Mouse (Mus musculus) urinary bladder, postnatal 25 days (tissue): ENCODE measurements at regions not wholly inside any gene's neighbourhood (a gene's known extent, or its start where the extent isn't known, plus 50 kb on each side); places are given as distances from the start of the nearest gene placed in this dataset.

Source experiments
- DNase-seq: peaks from one replicate; pipeline ENCODE4 v3.0.0; 2022; ENCODE audit warnings: low spot score

DNA sequence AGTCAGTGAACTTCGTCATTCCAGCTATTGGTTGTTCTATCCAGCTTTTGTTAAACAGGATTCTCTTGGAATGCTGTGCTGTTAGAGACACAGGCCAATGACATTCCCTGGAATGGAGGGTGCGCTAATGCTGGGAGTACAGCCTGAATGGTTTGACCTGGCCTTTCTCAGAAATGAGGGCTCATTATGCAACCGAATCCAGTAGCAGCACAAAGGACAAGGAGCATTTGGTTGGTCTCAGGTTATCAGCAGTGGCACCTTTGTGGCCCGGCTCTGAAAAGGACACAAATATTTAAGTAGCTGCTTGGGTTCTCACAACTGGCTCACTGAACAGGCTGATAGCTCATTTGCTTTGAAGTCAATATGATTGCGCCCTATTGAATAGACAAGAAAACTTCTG is 1423.1 kb upstream of the A1bg start:
- no peak for DNase-seq

DNA sequence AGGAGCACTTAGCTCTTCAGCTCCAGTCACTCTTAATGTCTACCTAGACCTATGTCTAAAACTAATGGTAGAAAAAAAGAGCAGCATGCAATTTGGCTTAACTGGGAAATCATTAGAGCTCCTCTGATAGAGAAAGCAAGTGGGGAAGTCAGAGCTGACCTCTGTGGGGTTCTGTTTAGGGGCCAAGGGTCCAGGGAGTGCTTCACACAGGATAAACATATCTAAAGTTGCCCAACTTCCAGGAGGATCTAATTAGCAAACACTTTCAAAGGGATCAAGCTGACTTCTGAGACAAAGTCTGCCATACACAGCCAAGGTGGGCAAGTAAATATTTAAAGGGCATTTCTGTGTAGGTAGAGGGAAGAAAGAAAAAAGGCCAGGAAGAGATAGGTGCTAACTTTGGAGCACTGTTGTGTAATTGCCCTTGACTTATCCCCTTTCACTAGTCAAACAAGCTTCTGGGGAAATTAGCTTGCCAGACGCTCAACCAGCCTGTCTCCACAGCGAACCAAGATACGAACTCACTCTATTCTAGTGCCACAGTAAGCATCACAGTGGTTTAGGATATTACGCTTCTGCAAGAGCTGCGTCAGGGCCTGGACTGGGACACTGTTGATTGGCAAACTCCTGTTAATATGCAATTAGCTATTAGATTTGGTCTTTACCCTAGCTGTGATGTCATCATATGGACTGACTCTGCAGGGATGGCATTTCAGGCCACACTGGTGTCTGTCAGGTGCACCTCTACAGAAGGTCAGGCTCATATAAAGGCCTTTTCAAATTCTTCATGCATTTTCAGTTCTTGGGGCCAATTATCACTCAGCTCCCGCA is 1413.9 kb upstream of the A1bg start:
- DNase-seq, result no peak

GRCm38 (mm10) chr15:62334256-62335009 is 1411.6 kb upstream of the A1bg start:
- DNase-seq, result no peak

DNA sequence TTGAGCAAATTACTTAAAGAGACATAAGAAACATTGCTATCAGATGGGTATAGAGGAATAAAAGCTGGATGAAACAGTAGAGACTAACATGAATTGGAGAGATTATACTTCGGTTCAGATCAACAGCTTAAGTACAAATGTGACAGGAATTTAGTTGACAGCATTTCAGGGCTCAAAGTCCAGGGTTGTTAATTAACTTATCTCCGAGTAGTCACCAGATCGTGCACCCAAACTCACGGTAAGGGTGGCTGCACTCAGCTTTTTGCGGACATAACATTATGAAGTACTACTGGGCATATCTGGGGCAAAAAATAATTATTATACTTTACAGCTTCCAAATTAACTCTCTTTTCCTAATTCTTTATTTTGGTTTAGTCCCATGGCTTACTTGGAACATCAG is 1409.3 kb upstream of the A1bg start:
- DNase-seq, result no peak

GRCm38 (mm10) chr15:62331138-62331800 is 1408.5 kb upstream of the A1bg start:
- DNase-seq, result no peak

DNA sequence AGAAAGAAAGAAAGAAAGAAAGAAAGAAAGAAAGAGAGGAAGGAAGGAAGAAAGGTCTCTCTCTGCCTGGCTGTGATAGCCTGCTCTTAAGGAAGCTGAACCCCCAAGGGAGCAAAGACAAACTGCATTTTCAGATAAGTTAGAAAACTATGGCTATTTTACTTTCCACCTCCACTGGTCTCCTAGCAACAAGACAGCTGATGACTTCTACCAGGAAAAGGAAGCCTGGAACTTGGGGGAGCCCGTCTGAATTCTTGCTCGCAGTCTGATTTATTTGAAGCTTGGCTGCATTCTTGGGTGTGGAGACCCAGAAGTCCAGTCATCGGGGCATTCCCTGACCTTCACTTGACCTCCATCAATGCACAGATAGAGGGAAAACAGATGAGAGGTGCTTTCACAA is 1406.1 kb upstream of the A1bg start:
- DNase-seq, result peak; percentile 8

DNA sequence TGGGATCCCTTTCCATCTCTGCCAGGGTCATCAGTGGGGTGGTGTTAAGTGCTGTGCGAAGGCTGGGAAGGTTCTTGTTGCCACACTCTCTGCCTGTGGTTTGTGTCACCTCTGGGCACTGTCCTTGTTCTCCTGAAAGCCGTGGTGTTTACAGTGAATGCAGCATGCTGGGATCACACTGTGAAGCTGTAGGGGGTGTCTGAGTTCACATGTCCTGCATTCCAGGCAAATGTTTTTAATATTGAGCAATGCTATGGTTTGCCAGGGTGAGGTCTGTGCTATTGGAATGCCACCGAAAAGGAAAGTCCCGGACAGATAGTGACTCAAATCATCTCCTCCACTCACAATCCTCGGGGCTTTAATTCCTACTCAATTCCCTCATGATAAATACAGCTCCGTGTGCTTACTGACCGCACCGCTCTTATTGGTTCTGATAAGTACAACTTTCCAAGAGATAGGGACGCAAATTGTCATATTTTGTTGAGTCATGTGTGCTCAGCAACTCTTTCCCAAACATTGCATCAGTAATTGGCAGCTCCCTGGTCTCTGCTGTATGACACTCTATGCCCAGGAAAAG is 1405.6 kb upstream of the A1bg start:
- peak; percentile 18 for DNase-seq

- DNase-seq, result no peak
Measured at GRCm38 (mm10) chr15:62327481-62327880, 1404.7 kb upstream of the A1bg start.

DNA sequence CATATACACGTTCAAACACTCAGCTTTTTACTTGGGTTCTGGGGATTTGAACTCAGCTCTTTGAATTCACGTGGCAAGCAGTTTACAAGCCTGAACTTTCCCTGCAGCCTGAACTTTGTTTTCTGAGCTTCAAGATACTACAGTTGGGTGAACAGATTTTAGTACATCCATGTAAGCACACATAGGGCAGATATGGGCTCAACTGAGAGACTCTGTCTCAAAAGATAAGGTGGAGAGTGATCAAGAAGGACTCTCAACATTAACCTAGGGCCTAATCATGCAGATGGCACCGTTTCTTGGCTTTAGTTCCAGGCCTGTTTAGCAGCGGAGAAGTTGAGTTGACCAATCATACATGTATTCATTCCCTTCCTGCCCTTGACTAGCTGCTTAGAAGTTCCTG is 1403.7 kb upstream of the A1bg start:
- no peak for DNase-seq

DNA sequence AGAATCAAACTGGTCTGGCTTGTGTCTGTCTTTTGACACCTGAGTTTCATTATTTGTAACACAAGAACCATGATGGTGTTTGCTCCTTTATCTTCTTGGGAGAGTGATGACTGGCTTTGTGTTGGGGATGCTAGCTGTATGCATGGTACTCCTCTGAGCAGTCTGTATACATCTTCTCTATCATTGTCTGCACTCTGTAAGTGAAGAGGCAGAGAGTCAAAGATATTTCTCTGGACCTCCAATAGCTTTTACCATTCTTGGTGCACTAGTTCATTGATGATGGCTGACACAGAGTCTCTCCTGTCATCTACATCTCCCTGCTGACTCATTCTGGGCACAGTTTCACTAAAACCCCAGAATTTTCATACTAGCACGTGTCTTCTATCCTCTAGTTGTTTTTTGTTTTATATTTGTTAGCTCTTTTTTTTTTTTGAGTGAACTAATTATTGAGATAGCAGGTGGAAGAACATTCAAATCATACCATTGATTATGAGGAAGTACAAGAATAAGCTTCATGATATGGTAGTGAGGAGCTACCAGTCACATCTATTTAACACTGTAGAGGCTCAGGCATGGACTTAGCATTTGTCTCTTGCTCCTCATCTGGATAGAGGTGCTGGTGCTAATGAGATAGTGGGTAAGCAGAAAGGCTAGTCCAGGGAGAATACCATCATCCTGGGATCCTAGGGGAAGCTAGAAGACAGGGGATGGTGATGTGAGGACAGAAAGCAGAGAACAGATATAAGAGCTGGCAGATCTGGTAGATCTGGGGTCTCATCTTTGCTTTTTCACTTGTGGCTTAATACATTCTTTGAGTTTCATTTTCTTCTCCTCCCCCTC is 1402.9 kb upstream of the A1bg start:
- no peak for DNase-seq

DNA sequence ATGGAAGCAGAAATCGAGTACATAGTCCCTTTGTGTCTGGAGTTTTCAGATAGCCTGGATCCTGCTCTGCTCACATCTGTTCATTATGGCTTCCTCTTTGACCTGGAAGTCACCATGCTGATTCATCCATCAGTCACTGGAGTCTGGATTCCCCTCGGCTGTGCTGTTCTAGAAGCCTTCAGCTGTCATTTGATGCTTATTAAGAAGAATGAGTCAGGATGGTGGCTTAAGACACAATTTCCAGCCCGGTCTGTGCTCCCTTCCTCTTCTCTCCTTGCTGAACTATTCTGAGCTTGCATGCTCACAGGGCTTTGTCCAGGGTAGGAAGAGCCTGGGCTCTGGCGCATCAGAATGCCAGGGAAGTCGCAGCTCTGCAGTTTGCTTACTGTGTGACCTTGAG is 1398.2 kb upstream of the A1bg start:
- no peak for DNase-seq

DNA sequence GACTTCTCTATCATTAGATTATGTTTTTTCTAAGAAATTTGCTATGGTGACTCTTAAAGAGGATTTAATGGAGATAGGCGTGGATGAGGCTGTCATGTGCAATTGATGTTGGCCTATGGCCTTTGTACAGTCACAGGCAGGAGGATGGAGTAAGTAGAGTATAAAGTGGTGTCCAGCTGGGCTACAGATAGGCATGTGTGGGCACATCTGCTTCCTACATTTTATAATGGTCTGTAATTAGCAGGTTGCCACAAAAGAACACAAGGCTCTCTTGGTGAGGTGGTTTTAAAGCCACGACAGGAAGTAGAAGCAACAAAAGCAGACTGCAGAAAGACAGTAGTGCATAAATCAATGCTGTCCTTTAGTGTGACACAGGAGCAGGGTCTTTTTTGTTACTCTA is 1391.6 kb upstream of the A1bg start:
- DNase-seq, result no peak

DNA sequence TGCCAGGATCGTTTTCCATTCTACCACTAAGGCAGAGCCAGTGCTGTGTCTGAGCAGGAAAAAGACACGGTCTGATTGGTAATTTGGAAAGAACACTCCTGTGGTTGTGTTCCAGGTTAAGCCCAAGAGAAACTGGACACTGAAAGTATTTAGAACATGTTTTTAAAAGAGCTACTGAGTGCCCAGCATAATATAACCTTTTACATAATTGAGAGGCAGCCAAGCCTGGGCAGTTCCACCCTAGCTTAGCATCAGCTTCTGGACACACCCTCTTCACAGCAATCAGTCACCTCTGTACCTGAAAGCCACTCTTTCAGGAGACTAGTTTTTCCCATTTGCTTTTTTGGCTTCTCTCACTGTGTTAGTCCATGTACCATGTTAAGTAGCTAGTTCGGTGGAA is 1379.4 kb upstream of the A1bg start:
- DNase-seq, result no peak

DNA sequence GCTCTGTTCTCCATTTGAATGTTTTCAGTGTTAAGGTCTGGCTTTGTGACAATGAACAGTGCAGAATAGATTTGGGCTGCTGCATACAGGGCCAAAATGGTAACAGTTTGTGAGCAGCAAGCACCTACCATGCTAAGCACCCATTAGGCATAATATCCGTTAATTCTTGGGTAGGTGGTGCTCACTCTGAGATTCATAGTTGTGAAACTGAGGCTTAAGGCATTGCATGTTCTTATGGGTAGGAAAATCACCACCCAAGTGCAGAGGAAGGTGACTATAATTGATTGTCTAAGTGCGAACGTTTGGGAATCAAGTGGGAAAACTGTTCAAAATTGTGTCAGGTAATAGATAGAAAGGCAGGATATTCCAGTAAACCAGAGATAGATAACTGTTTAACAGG is 1378.8 kb upstream of the A1bg start:
- no peak for DNase-seq

GRCm38 (mm10) chr15:62297138-62297537 is 1374.3 kb upstream of the A1bg start:
- no peak for DNase-seq

- DNase-seq, result peak; percentile 40
Measured at GRCm38 (mm10) chr15:62295233-62295927, 1372.6 kb upstream of the A1bg start.

- DNase-seq, result no peak
Measured at GRCm38 (mm10) chr15:62294786-62295185, 1372.0 kb upstream of the A1bg start.

DNA sequence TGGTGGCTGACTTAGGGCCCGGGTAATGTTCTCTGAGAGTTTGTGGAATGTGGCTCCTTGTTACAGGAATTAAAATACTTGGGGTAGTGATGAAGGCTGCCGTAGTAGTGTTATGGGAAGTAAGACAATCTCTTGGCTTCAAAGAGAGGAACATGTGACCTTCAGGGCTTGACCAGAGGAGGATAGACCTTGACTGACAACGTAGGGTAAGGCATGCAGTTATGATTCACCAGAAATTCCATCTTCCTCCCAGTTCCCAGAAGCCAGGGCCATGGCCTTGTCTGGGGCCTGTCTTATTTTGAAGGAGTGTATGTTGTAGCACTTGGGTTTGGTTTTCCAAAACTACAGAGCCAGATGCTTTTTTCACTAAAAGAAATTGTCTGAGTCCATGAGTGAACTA is 1370.1 kb upstream of the A1bg start:
- no peak for DNase-seq

GRCm38 (mm10) chr15:62290687-62291086 is 1367.9 kb upstream of the A1bg start:
- no peak for DNase-seq

DNA sequence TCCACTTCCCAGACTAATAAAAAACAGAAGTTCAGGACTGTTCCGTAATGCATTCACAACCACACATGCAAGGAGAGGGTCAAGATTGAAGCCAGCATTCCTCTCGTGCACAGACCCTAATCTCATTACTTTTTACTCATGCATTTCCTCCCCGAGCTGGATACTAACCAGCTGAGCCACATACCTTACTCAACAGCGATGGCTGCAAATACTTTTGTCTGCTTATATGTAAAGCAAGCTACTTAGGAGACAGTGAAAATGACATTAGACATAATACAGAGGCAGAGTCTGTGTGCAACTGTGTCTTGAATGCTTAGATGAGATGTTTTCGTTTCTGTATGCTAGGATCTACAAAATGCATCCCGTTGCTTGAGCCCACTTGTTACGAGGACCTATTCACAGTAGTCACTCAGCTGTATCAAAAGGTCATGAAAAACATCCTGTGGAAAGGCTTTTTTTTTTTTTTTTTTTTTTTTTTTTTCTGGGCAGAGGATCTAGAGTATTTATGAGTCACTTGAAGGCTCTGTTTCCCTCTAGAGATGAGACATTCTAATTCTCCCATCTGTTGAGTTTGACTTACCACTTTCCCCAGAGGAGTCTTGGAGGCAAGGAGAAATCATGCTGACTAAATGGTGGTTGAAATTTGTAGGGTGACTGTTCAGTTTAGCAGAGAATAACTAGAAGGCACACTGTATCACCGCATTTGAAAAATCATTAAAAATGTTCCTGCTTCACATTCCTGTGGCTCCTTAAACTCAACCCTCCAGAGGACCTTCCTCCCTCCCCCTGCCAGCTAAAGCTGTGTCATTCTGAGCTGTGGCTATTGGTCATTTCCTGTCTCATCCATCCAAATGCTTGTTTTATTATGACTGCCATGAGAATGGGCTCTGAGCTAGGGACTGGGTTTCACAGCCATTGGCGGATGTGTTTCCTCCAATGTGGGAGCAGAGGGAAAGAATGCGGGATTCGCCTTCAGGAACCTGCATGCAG is 1364.1 kb upstream of the A1bg start:
- no peak for DNase-seq
